Mouse (Mus musculus) liver, adult (tissue): ENCODE results near the gene Cgn.

Experiments
- GATA4 ChIP-seq: IDR thresholded peaks from 2 replicates; pipeline ENCODE4 v1.6.1; 2014; ENCODE audit warnings: mild to moderate bottlenecking, low read length; ENCODE audit not compliant: insufficient replicate concordance

Cgn gene

GRCm38 (mm10) chr3:94745691-94746090, 40.6 kb downstream of the Cgn start:
- no peak for TF ChIP-seq GATA4
